Mouse (Mus musculus): ENCODE results near the gene Pklr. TPM values are rescaled to one million over a fixed set of nuclear protein-coding genes. Genes with fewer than 3 reads are reported as not detected.

Pklr gene
- polyA plus RNA-seq, 1 experiment from 2014 or later: 0.24 TPM

GRCm38 (mm10) chr3:89129908-89130307 is 6.0 kb upstream of the Pklr start:
- Histone ChIP-seq H3K27ac (no peak overlapping the region), H3K36me3 (no peaks in the 10 kb centered on the region), H3K27me3 (peaks cover 23% of the 10 kb centered on the region), H3K4me2 (no peak overlapping the region), H3K9me3 (no peaks in the 10 kb centered on the region), H3K9ac (replicated peaks) (no peak overlapping the region), H3K4me3 (replicated peaks) (no peak overlapping the region), H3K4me1 (replicated peaks) (peaks cover 7% of the 10 kb centered on the region)
- no peak for ATAC-seq (ENCODE audit: insufficient number of reproducible peaks, insufficient read depth, low FRiP score, low TSS enrichment, low read depth)
- WGBS: 96% methylated on average over 3 of the region's 3 CpGs

GRCm38 (mm10) chr3:89131816-89132215 is 4.1 kb upstream of the Pklr start:
- Histone ChIP-seq H3K36me3 (no peaks in the 10 kb centered on the region), H3K4me1 (replicated peaks) (peaks cover 7% of the 10 kb centered on the region), H3K4me2 (peak overlapping the region; percentile 59), H3K9ac (replicated peaks) (no peak overlapping the region), H3K27me3 (peaks cover 27% of the 10 kb centered on the region), H3K27ac (no peak overlapping the region), H3K9me3 (no peaks in the 10 kb centered on the region), H3K4me3 (replicated peaks) (peak overlapping the region; percentile 36)
- WGBS: 59% methylated on average over 4 of the region's 4 CpGs
- ATAC-seq (ENCODE audit: insufficient number of reproducible peaks, insufficient read depth, low FRiP score, low TSS enrichment, low read depth): no peak

- Histone ChIP-seq H3K9ac (replicated peaks) (peak overlapping the region; percentile 45), H3K27me3 (peaks cover 27% of the 10 kb centered on the region), H3K27ac (no peak overlapping the region), H3K9me3 (no peaks in the 10 kb centered on the region), H3K4me1 (replicated peaks) (peaks cover 7% of the 10 kb centered on the region), H3K4me2 (peak overlapping the region; percentile 59), H3K4me3 (replicated peaks) (peak overlapping the region; percentile 36), H3K36me3 (no peaks in the 10 kb centered on the region)
- 0 out of 2 replicates have a peak, but pooled peaks have one; percentile 42 for ATAC-seq (ENCODE audit: insufficient number of reproducible peaks, insufficient read depth, low FRiP score, low TSS enrichment, low read depth)
- 15% methylated on average over 30 of the region's 30 CpGs for WGBS
These were observed 3.5 kb upstream of the Pklr start for GRCm38 (mm10) chr3:89132285-89133062.

- ATAC-seq (ENCODE audit: insufficient number of reproducible peaks, insufficient read depth, low FRiP score, low TSS enrichment, low read depth): no peak
- no peak overlapping the region for H3K4me2 ChIP-seq
- H3K9ac ChIP-seq (replicated peaks): no peak overlapping the region
- H3K9me3 ChIP-seq: no peaks in the 10 kb centered on the region
- H3K4me1 ChIP-seq (replicated peaks): peaks cover 7% of the 10 kb centered on the region
- WGBS: 80% methylated on average over 7 of the region's 7 CpGs
- no peak overlapping the region for H3K4me3 ChIP-seq (replicated peaks)
- H3K36me3 ChIP-seq: no peaks in the 10 kb centered on the region
- peaks cover 27% of the 10 kb centered on the region for H3K27me3 ChIP-seq
- H3K27ac ChIP-seq: no peak overlapping the region
These were observed 2.9 kb upstream of the Pklr start for GRCm38 (mm10) chr3:89133063-89133450.

- Histone ChIP-seq H3K27me3 (peaks cover 27% of the 10 kb centered on the region), H3K9me3 (no peaks in the 10 kb centered on the region), H3K27ac (no peak overlapping the region), H3K36me3 (no peaks in the 10 kb centered on the region), H3K9ac (replicated peaks) (no peak overlapping the region), H3K4me1 (replicated peaks) (peaks cover 7% of the 10 kb centered on the region), H3K4me3 (replicated peaks) (no peak overlapping the region), H3K4me2 (no peak overlapping the region)
- ATAC-seq (ENCODE audit: insufficient number of reproducible peaks, insufficient read depth, low FRiP score, low TSS enrichment, low read depth): no peak
- 82% methylated on average over 1 of the region's 1 CpGs for WGBS
These were observed 2.2 kb upstream of the Pklr start for GRCm38 (mm10) chr3:89133752-89134151.

GRCm38 (mm10) chr3:89136365-89136764 is 423 bp downstream of the Pklr start:
- Histone ChIP-seq H3K27me3 (peaks cover 27% of the 10 kb centered on the region), H3K9me3 (no peaks in the 10 kb centered on the region), H3K4me3 (replicated peaks) (no peak overlapping the region), H3K36me3 (no peaks in the 10 kb centered on the region), H3K27ac (no peak overlapping the region), H3K4me2 (no peak overlapping the region), H3K9ac (replicated peaks) (no peak overlapping the region), H3K4me1 (replicated peaks) (peaks cover 7% of the 10 kb centered on the region)
- 48% methylated on average over 9 of the region's 9 CpGs for WGBS
- ATAC-seq (ENCODE audit: insufficient number of reproducible peaks, insufficient read depth, low FRiP score, low TSS enrichment, low read depth): no peak

GRCm38 (mm10) chr3:89144821-89145220 is 8.9 kb downstream of the Pklr start:
- ATAC-seq (ENCODE audit: insufficient number of reproducible peaks, insufficient read depth, low FRiP score, low TSS enrichment, low read depth): no peak
- Histone ChIP-seq H3K4me2 (no peak overlapping the region), H3K9ac (replicated peaks) (no peak overlapping the region), H3K27ac (no peak overlapping the region), H3K27me3 (peaks cover 46% of the 10 kb centered on the region), H3K4me1 (replicated peaks) (peaks cover 9% of the 10 kb centered on the region), H3K9me3 (no peaks in the 10 kb centered on the region), H3K36me3 (no peaks in the 10 kb centered on the region), H3K4me3 (replicated peaks) (no peak overlapping the region)
- WGBS: 66% methylated on average over 10 of the region's 10 CpGs

- Histone ChIP-seq H3K9ac (replicated peaks) (no peak overlapping the region), H3K4me1 (replicated peaks) (peaks cover 9% of the 10 kb centered on the region), H3K4me2 (no peak overlapping the region), H3K4me3 (replicated peaks) (no peak overlapping the region), H3K27ac (no peak overlapping the region), H3K27me3 (peaks cover 53% of the 10 kb centered on the region), H3K36me3 (no peaks in the 10 kb centered on the region), H3K9me3 (no peaks in the 10 kb centered on the region)
- WGBS: 27% methylated on average over 8 of the region's 8 CpGs
- ATAC-seq (ENCODE audit: insufficient number of reproducible peaks, insufficient read depth, low FRiP score, low TSS enrichment, low read depth): no peak
These were observed 9.6 kb downstream of the Pklr start for GRCm38 (mm10) chr3:89145566-89145965.

- H3K4me3 ChIP-seq (replicated peaks): peak overlapping the region; percentile 29
- ATAC-seq (ENCODE audit: insufficient number of reproducible peaks, insufficient read depth, low FRiP score, low TSS enrichment, low read depth): peak; percentile 34; the same call in 1 of the 2 replicates
- peak overlapping the region; percentile 24; the same call in 1 of the 2 replicates for H3K9ac ChIP-seq (replicated peaks)
- no peak overlapping the region for H3K27ac ChIP-seq
- H3K4me1 ChIP-seq (replicated peaks): peaks cover 9% of the 10 kb centered on the region
- peak overlapping the region; percentile 58 for H3K4me2 ChIP-seq
- H3K36me3 ChIP-seq: no peaks in the 10 kb centered on the region
- peaks cover 67% of the 10 kb centered on the region for H3K27me3 ChIP-seq
- no peaks in the 10 kb centered on the region for H3K9me3 ChIP-seq
- WGBS: 22% methylated on average over 26 of the region's 26 CpGs
These were observed 11.4 kb downstream of the Pklr start for GRCm38 (mm10) chr3:89147101-89147978.

- H3K4me2 ChIP-seq: peak overlapping the region; percentile 58
- ATAC-seq (ENCODE audit: insufficient number of reproducible peaks, insufficient read depth, low FRiP score, low TSS enrichment, low read depth): no peak
- H3K4me3 ChIP-seq (replicated peaks): peak overlapping the region; percentile 29
- peaks cover 9% of the 10 kb centered on the region for H3K4me1 ChIP-seq (replicated peaks)
- H3K36me3 ChIP-seq: no peaks in the 10 kb centered on the region
- peaks cover 73% of the 10 kb centered on the region for H3K27me3 ChIP-seq
- peak overlapping the region; percentile 24; the same call in 1 of the 2 replicates for H3K9ac ChIP-seq (replicated peaks)
- no peak overlapping the region for H3K27ac ChIP-seq
- no peaks in the 10 kb centered on the region for H3K9me3 ChIP-seq
- WGBS: 6% methylated on average over 15 of the region's 15 CpGs
These were observed 12.0 kb downstream of the Pklr start for GRCm38 (mm10) chr3:89147979-89148311.

GRCm38 (mm10) chr3:89148567-89148966 is 12.6 kb downstream of the Pklr start:
- WGBS: 72% methylated on average over 14 of the region's 14 CpGs
- Histone ChIP-seq H3K4me3 (replicated peaks) (no peak overlapping the region), H3K9ac (replicated peaks) (no peak overlapping the region)

More at GRCm38 (mm10) chr3:89148567-89148966, 12.6 kb downstream of the Pklr start:
- ATAC-seq (ENCODE audit: insufficient number of reproducible peaks, insufficient read depth, low FRiP score, low TSS enrichment, low read depth): no peak
- Histone ChIP-seq H3K4me1 (replicated peaks) (peaks cover 9% of the 10 kb centered on the region), H3K36me3 (no peaks in the 10 kb centered on the region), H3K9me3 (no peaks in the 10 kb centered on the region), H3K27ac (no peak overlapping the region), H3K4me2 (peak overlapping the region; percentile 58), H3K27me3 (peaks cover 74% of the 10 kb centered on the region)

Measured in limb, embryonic 12.5 days (tissue).